10 mouse cellular contexts compared by ENCODE assay signal in genomic region chr10:113105771-113106430, GRCm38 (mm10).
DNase-seq lines count a peak whose midpoint lies in the region; ATAC-seq and TF ChIP-seq lines count a peak whose summit lies in the region.
"Had no signal": no experiment of that assay in that cellular context is flagged by ENCODE, and none has a peak within 500 bp of the region (broad histone marks: within the 10 kb centered on the region; RNA-seq: fewer than 3 reads in every experiment).

No protein-coding gene starts in this region.

- no peak overlapping the region for H3K4me3 ChIP-seq in hindbrain, embryonic 12.5 days
- H3K4me3 ChIP-seq in hindbrain, embryonic 13.5 days, result no peak overlapping the region
- no peak overlapping the region for H3K4me3 ChIP-seq in E14TG2a.4 (replicated peaks; ENCODE audit: low read length)
- no peak overlapping the region for H3K4me3 ChIP-seq in hindbrain, embryonic 16.5 days (ENCODE audit: low read length)

- no peaks in the 10 kb centered on the region for H3K27me3 ChIP-seq in hindbrain, embryonic 12.5 days
- H3K27me3 ChIP-seq in hindbrain, embryonic 13.5 days, result no peaks in the 10 kb centered on the region
- no peaks in the 10 kb centered on the region for H3K27me3 ChIP-seq in E14TG2a.4 (ENCODE audit: insufficient read depth, low read length)
- no peaks in the 10 kb centered on the region for H3K27me3 ChIP-seq in hindbrain, embryonic 16.5 days (replicated peaks; ENCODE audit: control insufficient read depth, insufficient read depth, low read length)

- no peak for TF ChIP-seq POLR2A in brain, embryonic 14.5 days (IDR thresholded peaks at IDR 0.05; ENCODE audit: borderline replicate concordance, extremely low read depth, insufficient read depth, insufficient read length, poor library complexity, severe bottlenecking)

- WGBS in hindbrain, embryonic 12.5 days, result 42% methylated on average over 1 of the region's 1 CpGs
- 48% methylated on average over 1 of the region's 1 CpGs for WGBS in hindbrain, embryonic 13.5 days
- 42% methylated on average over 1 of the region's 1 CpGs for WGBS in hindbrain, embryonic 16.5 days

- no peaks in the 10 kb centered on the region for H3K36me3 ChIP-seq in hindbrain, embryonic 12.5 days
- no peaks in the 10 kb centered on the region for H3K36me3 ChIP-seq in hindbrain, embryonic 13.5 days
- H3K36me3 ChIP-seq in E14TG2a.4 (ENCODE audit: insufficient read depth, low read length), result no peaks in the 10 kb centered on the region
- no peaks in the 10 kb centered on the region for H3K36me3 ChIP-seq in hindbrain, embryonic 16.5 days (ENCODE audit: control insufficient read depth, insufficient read depth, low read length)

- peak; percentile 83 for DNase-seq in brain, embryonic 14.5 days (ENCODE audit: low read depth)
- DNase-seq in lung, adult 18-20 months, result no peak
- no peak for DNase-seq in spleen, postnatal 10 days (ENCODE audit: low spot score in 2 of 2)
- DNase-seq: kidney, postnatal 36 days; lung, postnatal 14 days had no signal

- H3K9me3 ChIP-seq in hindbrain, embryonic 12.5 days (replicated peaks), result no peaks in the 10 kb centered on the region
- no peaks in the 10 kb centered on the region for H3K9me3 ChIP-seq in hindbrain, embryonic 13.5 days
- H3K9me3 ChIP-seq in E14TG2a.4 (ENCODE audit: low read length), result no peaks in the 10 kb centered on the region
- no peaks in the 10 kb centered on the region for H3K9me3 ChIP-seq in hindbrain, embryonic 16.5 days (ENCODE audit: control insufficient read depth, low read length)

- H3K4me1 ChIP-seq in hindbrain, embryonic 12.5 days, result no peaks in the 10 kb centered on the region
- H3K4me1 ChIP-seq in hindbrain, embryonic 13.5 days (replicated peaks), result no peaks in the 10 kb centered on the region
- no peaks in the 10 kb centered on the region for H3K4me1 ChIP-seq in E14TG2a.4 (replicated peaks; ENCODE audit: low read depth, low read length)
- no peaks in the 10 kb centered on the region for H3K4me1 ChIP-seq in hindbrain, embryonic 16.5 days (ENCODE audit: control insufficient read depth, insufficient read depth, low read depth, low read length)

- ATAC-seq in hindbrain, embryonic 12.5 days (ENCODE audit: low FRiP score), result 0 out of 2 replicates have a peak, but pooled peaks have one; percentile 16
- ATAC-seq in hindbrain, embryonic 13.5 days (ENCODE audit: low FRiP score), result no peak
- peak; percentile 92 for ATAC-seq in hindbrain, embryonic 16.5 days
- ATAC-seq in CD4-positive, CD25-positive, alpha-beta regulatory T cell, adult 4 months, result no peak

- H3K9ac ChIP-seq in hindbrain, embryonic 12.5 days, result no peak overlapping the region
- H3K9ac ChIP-seq in hindbrain, embryonic 13.5 days, result no peak overlapping the region
- H3K9ac ChIP-seq in hindbrain, embryonic 16.5 days (ENCODE audit: low read depth, low read length), result no peak overlapping the region

- no peak overlapping the region for H3K4me2 ChIP-seq in hindbrain, embryonic 12.5 days (replicated peaks)
- no peak overlapping the region for H3K4me2 ChIP-seq in hindbrain, embryonic 13.5 days
- H3K4me2 ChIP-seq in hindbrain, embryonic 16.5 days (ENCODE audit: low read length), result no peak overlapping the region

- no peak overlapping the region for H3K27ac ChIP-seq in hindbrain, embryonic 12.5 days
- no peak overlapping the region for H3K27ac ChIP-seq in hindbrain, embryonic 13.5 days
- H3K27ac ChIP-seq in hindbrain, embryonic 16.5 days (ENCODE audit: low read depth, low read length), result no peak overlapping the region

- TF ChIP-seq CTCF in E14TG2a.4 (conservative IDR thresholded peaks at IDR 0.05; ENCODE audit: low read length), result 0 out of 2 replicates have a peak, but pooled peaks have one; percentile 13
- no peak for TF ChIP-seq CTCF in brain, embryonic 14.5 days (IDR thresholded peaks at IDR 0.05; ENCODE audit: borderline replicate concordance, extremely low read depth, insufficient read depth, insufficient read length)

Comparison
In these comparisons a context has a peak if more than half of its experiments do, and no peak if none do; other contexts are left out.
1. ATAC-seq: peak in hindbrain, embryonic 12.5 days (single experiment) and hindbrain, embryonic 16.5 days (single experiment); none in hindbrain, embryonic 13.5 days (single experiment) and CD4-positive, CD25-positive, alpha-beta regulatory T cell, adult 4 months (single experiment).